Mouse (Mus musculus) spleen, adult 2 months (tissue): ENCODE results near the gene Rasal2. TPM values are rescaled to one million over a fixed set of nuclear protein-coding genes. Genes with fewer than 3 reads are reported as not detected.

Experiments used
- DNase-seq, 2 experiments: peaks; one replicate each; pipeline versions ENCODE4 v3.0.0 to v3.0.0-alpha.2; 2012 to 2021; ENCODE audit warnings: low spot score in 2 of 2, low read depth in 1 of 2
- H3K27ac ChIP-seq: fragments of 200-500 bp; 2 replicates; pipeline ENCODE4 v1.5.1; 2012; ENCODE audit warnings: low read length, inconsistent platforms; ENCODE audit not compliant: insufficient read depth
- H3K27me3 ChIP-seq: fragments of 200-500 bp; 2 replicates; pipeline ENCODE4 v1.6.1; 2012; ENCODE audit warnings: mild to moderate bottlenecking, moderate library complexity, low read length, inconsistent platforms; ENCODE audit not compliant: control insufficient read depth, insufficient read depth
- H3K36me3 ChIP-seq: fragments of 200-500 bp; 2 replicates; pipeline ENCODE4 v1.6.1; 2012; ENCODE audit warnings: mild to moderate bottlenecking, low read length, inconsistent platforms; ENCODE audit not compliant: control insufficient read depth, insufficient read depth
- H3K4me1 ChIP-seq: fragments of 200-500 bp; 2 replicates; pipeline ENCODE4 v1.6.1; 2011; ENCODE audit warnings: inconsistent platforms; ENCODE audit not compliant: control insufficient read depth, insufficient read depth, insufficient read length
- H3K4me3 ChIP-seq: fragments of 200-500 bp; 2 replicates; pipeline ENCODE4 v1.5.1; 2011; ENCODE audit warnings: mild to moderate bottlenecking, inconsistent platforms; ENCODE audit not compliant: insufficient read depth, insufficient read length; ENCODE audit errors: extremely low read depth
- CTCF ChIP-seq: fragments of 200-500 bp; IDR thresholded peaks from 2 replicates; pipeline ENCODE4 v1.5.1; 2011; ENCODE audit warnings: mild to moderate bottlenecking, inconsistent platforms; ENCODE audit not compliant: insufficient read depth, insufficient read length, insufficient replicate concordance; ENCODE audit errors: extremely low read depth
- POLR2A ChIP-seq: fragments of 200-500 bp; IDR thresholded peaks from 2 replicates; pipeline ENCODE4 v1.6.1; 2011; ENCODE audit warnings: low read depth, low read length, inconsistent platforms
- WGBS: fragments of 180-500 bp; shearing (Covaris S2); methylation state at CpG from one replicate; pipeline ENCODE4 v1.1.7; 2018; 5-methylcytosine and 5-hydroxymethylcytosine counted together
- polyA plus RNA-seq: library from polyadenylated mRNA; depleted of rRNA; stranded (reverse); fragments of >200 nt; gene quantifications from 2 replicates; pipeline ENCODE4 v1.2.3, GENCODE M21; 2012

The Rasal2 gene
- polyA plus RNA-seq, 1 experiment: 1.1 TPM

GRCm38 (mm10) chr1:157253600-157254490 lies 158.6 kb downstream of the Rasal2 start:
- no peak for DNase-seq
- H3K4me1 ChIP-seq: no peaks in the 10 kb centered on the region
- no peak overlapping the region for H3K4me3 ChIP-seq
- 83% methylated on average over 9 of the region's 9 CpGs for WGBS
- H3K36me3 ChIP-seq: no peaks in the 10 kb centered on the region
- no peak overlapping the region for H3K27ac ChIP-seq
- H3K27me3 ChIP-seq: no peaks in the 10 kb centered on the region
- TF ChIP-seq POLR2A (no peak), CTCF (no peak)

DNA sequence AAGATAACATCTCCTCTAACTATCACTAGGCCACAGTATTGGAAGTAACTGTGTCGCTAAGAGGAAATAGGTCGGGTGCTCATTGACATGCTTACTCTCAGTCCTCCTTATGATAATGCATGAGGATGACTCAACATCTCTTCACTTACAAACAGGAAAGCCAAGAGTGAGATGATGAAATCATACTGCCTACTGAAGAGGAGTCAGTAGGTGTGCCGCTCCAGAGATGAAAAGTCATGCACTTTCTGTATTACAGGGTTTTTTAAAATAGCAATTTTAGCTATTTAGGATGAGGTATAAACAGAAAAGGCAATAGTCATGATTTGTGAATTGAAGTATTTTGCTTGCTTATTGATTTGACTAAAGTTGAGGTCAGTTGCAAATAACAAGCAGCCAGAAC lies 164.3 kb downstream of the Rasal2 start:
- TF ChIP-seq CTCF: no peak
- no peak for TF ChIP-seq POLR2A
- no peaks in the 10 kb centered on the region for H3K4me1 ChIP-seq
- H3K36me3 ChIP-seq: no peaks in the 10 kb centered on the region
- no peak overlapping the region for H3K27ac ChIP-seq
- WGBS: 71% methylated on average over 3 of the region's 3 CpGs
- no peak overlapping the region for H3K4me3 ChIP-seq
- H3K27me3 ChIP-seq: no peaks in the 10 kb centered on the region
- no peak for DNase-seq

- H3K27me3 ChIP-seq: no peaks in the 10 kb centered on the region
- no peaks in the 10 kb centered on the region for H3K36me3 ChIP-seq
- H3K4me3 ChIP-seq: no peak overlapping the region
- TF ChIP-seq POLR2A: no peak
- no peak for TF ChIP-seq CTCF
- no peak for DNase-seq
- 86% methylated on average over 3 of the region's 3 CpGs for WGBS
- no peaks in the 10 kb centered on the region for H3K4me1 ChIP-seq
- H3K27ac ChIP-seq: no peak overlapping the region
Observed at GRCm38 (mm10) chr1:157247341-157247740, 165.1 kb downstream of the Rasal2 start.

DNA sequence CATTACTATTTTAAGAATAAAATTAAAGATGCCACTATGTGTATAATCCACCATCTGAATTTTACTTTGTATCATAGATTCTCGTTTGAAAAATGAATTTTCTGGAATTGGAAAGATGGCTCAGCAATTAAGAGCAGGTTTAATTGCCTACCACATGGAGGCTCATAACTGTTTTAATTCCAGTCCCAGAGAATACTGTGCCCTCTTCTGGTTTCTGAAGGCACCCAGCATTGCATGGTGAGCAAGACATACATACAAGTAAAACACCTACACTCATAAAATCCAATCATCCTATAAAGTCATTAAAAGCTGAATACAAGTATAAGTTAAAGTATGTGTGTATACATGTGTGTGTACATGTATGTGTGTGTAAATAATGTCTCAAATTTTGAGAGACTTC lies 165.6 kb downstream of the Rasal2 start:
- Histone ChIP-seq H3K4me3 (no peak overlapping the region), H3K36me3 (no peaks in the 10 kb centered on the region), H3K27me3 (no peaks in the 10 kb centered on the region), H3K27ac (no peak overlapping the region), H3K4me1 (no peaks in the 10 kb centered on the region)
- no peak for TF ChIP-seq POLR2A
- no peak for TF ChIP-seq CTCF
- no peak for DNase-seq
- 66% methylated on average over 1 of the region's 1 CpGs for WGBS

DNA sequence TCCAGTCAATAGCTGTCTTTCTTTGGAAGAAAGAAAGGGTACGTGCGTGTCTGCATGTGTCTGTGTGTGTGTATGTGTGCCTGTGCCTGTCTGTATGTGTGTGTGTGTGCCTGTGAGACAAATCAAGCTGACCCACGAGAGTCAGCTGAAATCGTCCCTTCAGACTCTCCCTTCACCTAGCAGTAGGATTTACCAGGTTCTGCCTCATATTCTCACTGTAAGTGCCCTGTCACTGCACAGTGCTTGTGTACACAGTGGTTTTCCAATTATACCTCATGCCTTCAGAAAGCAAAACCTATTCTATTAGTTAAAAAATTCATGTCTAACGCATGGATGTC lies 168.0 kb downstream of the Rasal2 start:
- H3K27me3 ChIP-seq: no peaks in the 10 kb centered on the region
- WGBS: 86% methylated on average over 5 of the region's 5 CpGs

DNA sequence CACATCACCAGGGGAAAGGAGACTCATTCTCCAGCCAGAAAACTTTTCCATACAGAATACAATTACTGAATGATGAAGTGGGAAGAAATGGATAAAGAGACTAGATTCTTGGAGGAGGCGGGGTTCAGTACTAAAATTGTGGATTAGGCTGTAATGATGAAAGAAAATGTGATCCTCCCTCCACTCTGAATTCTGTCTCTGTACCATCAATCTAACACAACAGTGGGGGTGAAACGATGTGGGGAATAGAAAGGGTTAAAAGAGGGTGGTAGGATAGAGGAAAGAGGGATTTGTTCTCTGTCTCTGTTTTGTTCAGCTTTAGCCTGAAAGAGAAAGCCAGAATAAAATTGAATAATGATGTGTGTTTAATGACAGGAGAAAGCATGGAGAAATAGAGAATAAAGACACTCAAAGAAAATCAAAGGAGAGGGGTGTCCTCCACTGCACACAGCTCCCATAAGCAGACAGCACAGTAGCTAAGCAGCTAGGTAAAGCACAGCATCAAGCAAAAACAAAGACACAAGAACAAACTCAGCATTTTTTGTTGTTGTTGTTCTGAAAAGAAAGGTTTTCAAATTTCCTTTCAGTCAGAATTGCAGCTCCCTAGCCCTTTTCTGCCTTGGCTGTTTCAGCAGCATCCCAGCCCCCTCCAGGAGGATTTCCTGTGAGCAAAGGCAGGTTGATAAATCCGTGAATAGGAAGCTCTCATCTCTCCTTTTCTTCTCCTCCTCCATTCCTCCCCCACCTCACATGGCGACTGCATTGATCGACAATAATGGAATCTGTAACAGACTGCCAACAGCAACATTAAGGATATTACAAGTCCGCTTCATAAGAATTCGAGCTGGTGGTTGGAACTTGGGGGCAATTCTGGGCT lies 168.6 kb downstream of the Rasal2 start:
- H3K4me1 ChIP-seq: no peaks in the 10 kb centered on the region
- WGBS: 74% methylated on average over 7 of the region's 7 CpGs
- H3K27me3 ChIP-seq: no peaks in the 10 kb centered on the region
- TF ChIP-seq CTCF (no peak), POLR2A (no peak)
- no peak for DNase-seq
- H3K27ac ChIP-seq: no peak overlapping the region
- no peak overlapping the region for H3K4me3 ChIP-seq
- H3K36me3 ChIP-seq: no peaks in the 10 kb centered on the region

More for the DNA sequence above, 168.0 kb downstream of the Rasal2 start:
- no peak for TF ChIP-seq POLR2A
- TF ChIP-seq CTCF: no peak
- H3K4me3 ChIP-seq: no peak overlapping the region
- DNase-seq: no peak
- no peak overlapping the region for H3K27ac ChIP-seq
- no peaks in the 10 kb centered on the region for H3K4me1 ChIP-seq
- no peaks in the 10 kb centered on the region for H3K36me3 ChIP-seq
